Mouse (Mus musculus): Measurements from ENCODE around the gene Atp8a2.
"Not testable (repeated sequence)": the region's sequence is repeated elsewhere in the genome, so short reads cannot be mapped to it uniquely, and the experiment has no call there.

Atp8a2 gene

DNA sequence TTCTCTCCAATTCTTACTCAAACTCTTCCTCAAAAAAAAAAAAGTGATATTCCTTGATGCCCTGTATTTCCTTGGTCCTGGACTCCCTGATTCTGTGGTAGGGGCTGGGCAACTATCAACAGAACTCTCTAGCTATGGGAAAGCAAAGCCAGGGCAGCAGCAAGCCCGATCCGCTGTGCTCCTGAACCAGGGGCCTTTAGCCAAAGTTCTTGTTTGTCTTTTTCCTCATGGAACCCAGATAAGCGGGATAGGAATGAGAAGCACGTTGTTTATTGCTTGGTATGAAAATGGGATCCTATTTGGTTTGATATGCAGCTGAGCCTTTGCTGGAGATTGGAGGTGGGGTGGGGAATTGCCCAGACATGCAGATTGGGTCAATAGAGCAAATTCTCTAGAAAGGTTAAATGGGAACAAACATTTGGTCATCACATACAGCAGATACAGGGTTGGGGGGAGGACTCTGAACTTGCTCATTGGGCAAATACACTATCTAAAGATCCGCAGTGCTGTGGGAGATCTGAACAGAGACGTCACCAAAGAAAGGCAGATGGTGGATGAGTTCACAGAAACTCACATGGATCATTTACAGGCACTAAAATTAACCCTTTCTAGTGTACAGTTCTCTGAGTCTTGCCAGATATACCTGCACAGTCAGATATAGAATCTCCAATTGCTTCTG, 353.6 kb downstream of the Atp8a2 start:
- CTCF ChIA-PET: no interaction called here

DNA sequence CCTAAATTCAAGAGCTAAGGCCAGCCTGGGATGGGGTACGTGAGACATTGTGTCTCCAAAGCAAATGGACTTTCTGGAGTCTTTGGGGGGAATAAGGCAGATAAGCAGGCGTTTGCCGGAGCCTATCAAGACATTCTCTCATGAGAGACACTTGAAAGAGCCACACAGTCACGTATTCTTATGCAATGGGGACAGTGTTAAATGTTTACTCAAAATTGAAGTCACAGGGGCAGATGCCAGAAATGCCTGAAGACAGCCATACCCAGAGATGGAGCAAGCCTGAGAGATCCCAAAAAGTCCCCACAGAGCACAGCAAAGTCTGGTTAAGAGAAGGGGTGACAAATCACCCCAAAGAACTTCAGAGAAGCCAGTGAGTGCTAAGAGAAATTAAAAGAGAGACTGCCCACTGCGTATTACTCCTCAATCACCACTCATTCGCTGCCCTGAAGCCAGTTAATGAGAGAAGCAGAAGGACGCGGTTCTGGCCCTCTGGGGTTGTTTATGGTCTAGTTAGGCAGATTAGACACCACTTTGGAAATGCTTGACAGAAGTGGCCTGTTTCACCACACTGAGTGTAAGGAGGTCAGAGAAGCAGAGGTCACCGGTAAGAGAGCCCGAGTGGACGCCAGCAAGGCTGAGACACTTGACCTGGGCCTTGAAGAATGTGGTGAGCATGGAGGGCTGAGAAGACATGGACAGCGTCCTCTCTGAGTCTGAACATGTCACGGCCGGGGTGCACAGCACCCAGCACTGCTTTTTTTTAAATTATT, 356.8 kb downstream of the Atp8a2 start:
- CTCF ChIA-PET: no interaction called here

DNA sequence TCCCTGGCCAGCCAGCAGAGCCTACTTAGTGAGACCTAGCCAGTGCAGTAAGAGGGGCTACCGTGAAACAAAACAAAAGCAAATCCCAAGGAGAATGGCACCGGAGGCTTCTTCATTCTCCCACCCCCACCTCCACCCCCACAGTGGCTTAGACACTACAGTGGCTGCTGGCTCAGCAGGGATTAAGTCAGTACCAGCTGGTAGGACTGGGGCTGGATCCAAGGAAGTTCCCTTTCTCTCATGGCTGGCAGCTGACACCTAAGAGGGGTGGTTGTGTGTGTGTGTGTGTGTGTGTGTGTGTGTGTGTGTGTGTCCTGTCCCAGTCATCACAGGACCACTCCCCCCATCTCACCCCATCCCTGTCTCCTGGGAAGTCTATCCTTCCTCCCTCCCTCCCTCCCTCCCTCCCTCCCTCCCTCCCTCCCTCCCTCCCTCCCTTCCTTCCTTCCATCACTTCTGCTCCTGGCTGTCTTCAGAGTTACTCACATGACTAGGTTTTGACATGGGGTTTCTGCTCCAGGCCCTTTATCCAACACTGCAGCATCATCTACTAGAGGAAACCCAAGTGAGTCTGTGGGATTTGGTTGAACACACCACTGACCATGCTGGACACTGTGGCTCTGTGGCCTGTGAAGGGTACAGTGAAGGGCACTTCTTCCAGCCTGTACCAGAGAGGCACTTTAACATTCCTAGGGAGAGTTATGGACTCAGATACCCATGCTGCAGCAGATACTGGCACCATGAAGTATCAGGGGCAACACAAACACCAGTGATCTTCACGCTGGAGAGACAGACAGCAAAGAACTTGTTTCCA, 358.3 kb downstream of the Atp8a2 start:
- CTCF ChIA-PET: not testable (repeated sequence)

DNA sequence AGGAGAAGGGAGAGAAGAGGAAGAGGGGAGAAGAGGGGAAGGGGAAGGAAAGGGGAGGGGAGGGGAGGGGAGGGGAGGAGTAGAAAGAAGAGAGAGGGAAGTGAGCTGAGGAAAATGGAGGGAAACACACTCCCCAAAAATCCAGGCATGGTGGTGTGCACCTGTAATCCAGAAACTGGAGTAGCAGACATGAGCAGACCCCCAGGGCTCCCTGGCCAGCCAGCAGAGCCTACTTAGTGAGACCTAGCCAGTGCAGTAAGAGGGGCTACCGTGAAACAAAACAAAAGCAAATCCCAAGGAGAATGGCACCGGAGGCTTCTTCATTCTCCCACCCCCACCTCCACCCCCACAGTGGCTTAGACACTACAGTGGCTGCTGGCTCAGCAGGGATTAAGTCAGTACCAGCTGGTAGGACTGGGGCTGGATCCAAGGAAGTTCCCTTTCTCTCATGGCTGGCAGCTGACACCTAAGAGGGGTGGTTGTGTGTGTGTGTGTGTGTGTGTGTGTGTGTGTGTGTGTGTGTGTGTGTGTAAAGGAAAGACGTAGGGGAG, 359.2 kb downstream of the Atp8a2 start:
- CTCF ChIA-PET: not testable (repeated sequence)

DNA sequence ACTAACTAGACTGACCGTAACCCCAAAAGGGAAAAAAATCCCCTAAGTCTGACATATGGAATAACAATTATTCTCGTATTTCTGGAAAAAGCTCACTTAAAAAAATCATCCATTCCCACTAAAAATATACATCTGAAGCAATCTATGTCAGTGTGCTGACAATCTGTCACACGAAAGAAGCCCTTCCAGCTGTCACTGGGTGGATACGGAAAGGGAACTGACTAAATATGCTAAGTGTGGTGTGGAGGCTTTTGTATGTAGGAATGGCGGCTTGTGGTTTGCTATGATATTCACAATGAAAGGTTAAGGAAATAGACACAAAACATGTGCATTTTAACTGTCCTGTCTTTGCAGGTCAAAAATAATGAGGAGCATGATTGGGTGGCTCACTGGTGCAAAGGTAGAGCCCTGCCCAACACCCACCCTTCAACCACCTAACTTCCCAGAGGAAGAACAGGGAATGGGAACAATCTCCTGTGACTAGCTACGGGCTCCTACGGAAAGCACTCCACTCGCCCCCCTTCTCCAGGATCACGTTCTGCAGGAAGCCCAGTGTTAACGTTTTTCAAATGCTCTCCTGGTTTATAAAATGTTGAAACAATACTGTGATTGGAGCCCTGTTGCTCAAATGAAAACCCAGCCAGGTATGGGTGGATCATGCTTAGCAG, 360.0 kb downstream of the Atp8a2 start:
- CTCF ChIA-PET: no interaction called here

DNA sequence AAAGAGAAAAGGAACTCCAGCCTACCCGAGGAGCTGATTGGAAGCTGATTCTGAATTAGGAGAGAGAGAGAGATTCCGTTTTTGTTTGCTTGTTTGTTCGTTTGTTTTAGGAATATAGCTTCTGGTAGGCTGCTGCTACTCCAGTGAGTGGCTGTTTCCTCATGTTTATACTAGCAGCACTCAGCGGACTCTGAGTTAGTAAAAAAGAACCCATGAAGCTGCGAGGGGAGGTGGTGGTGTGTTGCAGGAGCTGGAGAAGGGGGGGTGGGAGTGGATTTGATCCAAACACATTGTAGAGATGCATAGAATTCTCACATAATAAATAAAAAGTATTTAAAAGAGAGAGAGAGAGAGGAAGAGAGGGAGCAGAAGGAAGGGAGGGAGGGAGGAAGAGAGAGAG, 367.4 kb downstream of the Atp8a2 start:
- CTCF ChIA-PET: no interaction called here

DNA sequence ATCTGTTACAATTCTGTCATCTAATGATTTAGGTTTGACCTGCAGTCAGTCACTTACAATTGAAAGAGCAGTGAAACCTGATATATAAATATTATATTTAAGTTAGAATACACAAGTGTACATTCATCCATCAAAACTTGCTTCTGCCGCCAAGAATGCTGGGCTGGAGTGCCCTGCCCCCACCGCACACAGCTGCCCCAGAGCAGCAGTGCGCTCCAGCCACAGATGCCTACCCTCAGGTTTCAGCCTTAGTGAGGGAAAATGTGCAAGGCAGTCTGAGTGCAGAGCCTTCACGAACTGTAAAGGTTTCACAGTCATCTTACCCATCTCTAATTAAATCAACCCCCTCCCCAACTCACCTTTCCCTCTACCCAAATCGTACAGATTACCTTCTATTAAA, 369.6 kb downstream of the Atp8a2 start:
- CTCF ChIA-PET: no interaction called here

DNA sequence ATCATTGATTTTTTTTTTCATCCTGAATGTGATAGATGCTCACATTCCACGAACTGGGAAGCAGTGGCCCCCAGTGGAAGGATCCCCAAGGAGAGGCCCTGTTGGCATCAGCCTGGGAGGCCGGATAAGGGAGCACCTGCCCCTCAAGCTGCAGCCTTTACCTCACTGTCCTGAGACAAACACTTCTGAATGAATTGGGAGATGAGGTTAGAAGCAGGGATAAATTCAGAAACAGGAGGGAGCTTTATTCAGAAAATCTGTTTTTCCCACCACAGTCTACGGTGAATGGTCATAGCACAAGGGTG, 376.9 kb downstream of the Atp8a2 start:
- CTCF ChIA-PET: no interaction called here

DNA sequence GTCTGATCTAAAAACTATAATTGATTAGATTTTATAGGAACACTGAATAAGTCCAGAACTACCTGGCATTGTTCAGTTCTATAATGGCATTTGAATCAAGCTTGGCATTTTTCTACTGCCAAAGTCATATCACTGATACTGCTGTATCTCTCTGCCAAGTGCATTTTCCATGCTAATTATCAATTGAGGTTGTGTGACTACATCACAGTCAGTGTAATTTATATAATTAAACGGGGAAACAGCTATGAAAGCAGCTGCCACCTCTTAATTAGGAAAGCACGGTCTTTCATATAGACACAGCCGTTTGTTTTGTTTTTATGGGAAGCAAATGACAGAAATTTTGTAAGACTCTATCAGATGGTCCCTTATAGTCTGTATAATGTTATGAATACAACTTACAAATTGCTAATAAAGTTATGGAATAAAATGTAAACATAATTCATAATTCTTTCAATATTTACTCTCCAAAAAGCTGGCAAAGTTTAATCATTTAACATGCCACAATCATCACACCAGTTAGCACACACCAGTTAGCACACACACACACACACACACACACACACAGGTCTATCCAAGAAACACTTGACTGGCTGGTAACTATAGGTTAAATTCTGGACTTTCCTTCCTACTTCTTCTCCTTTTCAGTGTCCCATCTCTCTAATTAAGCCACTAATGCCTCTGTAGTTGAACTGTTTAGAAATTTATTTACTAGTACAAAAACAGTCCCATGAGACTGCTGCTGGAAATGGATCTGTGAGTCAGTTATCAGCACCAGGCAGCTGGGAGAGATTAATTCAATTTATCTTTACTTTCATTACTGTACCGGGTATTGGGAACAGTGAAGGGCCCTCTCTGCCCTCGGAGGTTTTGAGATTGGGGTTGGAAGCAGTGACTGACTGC, 377.5 kb downstream of the Atp8a2 start:
- CTCF ChIA-PET: no interaction called here

DNA sequence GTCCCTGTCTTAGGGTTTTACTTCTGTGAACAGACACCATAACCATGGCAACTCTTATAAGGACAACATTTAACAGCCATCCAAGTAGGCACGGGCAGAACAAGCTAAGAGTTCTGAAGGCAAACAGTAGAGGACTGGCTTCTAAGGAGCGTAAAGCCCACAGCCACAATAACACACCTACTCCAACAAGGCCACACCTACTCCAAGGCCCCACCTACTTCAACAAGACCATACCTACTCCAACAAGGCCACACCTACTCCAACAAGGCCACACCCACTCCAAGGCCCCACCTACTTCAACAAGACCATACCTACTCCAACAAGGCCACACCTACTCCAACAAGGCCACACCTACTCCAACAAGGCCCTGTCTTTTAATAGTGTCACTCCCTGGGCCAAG, 386.7 kb downstream of the Atp8a2 start:
- CTCF ChIA-PET: not testable (repeated sequence)

DNA sequence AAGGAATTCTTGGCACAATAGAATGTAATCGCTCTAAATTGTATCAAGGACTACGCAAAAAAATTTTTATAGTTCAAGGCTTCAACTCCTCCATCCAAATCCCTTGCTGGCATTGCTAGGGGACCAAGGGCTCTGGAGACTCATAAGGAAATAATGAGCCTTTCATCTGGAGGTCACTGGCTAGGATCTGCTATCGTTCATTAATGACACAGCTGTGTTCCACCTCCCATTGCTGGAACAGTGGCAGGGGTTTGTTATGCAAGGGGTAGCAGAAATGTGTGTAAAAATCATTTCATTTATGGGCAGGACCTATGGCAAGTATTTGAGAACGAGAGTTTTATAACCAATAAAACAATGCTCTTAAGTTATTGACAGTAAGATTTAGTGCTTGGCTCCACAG, 387.2 kb downstream of the Atp8a2 start:
- CTCF ChIA-PET: interaction anchor here (0.6 kb wide), 1 partner anchor 15 kb away, joined by 5 read pairs; no protein-coding TSS in a partner anchor

DNA sequence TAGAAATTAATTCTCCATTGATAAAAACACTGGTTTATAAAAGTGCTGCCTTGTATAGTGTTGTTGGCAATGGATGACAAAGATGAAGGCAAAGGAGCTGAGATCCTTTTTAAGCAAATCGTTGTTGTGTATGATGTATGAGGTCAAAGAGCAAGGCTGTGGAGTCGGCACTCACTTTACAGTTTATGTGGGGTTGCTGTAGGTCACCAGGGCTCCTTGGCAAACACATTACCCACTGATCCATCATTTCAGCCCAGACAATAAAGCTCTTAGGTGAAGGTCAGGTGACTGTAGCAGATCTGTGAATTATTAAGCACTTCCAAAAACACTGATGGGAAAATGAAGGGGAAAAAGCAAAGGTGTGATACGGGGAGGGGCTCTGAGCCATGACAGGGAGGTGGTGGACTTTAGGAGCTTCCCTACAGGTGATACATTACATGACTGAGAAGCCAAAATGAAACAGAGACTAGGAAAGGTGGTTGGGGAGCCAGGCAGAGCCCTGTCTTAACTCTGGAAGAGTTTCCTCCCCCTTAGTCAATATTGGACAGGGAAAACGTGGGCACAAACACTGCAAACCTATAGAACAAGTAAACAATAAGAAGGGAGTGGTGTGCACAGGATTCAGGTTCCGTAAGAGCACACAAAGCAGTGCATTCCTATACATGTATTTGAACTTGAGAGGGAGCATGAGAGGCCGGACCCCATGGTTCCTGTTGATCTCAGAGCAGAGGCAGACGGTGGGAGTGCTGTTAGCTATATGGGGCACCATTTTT, 389.3 kb downstream of the Atp8a2 start:
- CTCF ChIA-PET: no interaction called here

DNA sequence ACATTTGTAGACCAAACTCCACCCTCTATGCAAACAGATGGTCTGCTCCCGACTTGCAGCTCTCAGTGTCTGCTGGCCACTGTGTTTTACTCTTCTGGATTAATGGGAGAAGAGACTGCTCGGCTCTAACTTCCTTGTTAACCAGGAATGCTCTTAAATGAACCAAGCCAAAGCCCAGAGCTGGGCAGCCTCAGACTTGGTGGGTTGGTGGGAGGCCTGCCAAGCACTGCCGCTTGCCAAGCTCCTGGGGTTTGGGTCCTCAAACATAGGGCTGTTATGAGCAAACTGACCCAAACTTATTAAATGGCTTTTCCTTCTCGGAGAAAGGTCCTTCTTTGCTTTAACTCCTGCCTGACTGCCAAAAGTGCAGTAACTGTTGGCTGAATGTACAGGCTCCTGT, 390.1 kb downstream of the Atp8a2 start:
- CTCF ChIA-PET: no interaction called here

DNA sequence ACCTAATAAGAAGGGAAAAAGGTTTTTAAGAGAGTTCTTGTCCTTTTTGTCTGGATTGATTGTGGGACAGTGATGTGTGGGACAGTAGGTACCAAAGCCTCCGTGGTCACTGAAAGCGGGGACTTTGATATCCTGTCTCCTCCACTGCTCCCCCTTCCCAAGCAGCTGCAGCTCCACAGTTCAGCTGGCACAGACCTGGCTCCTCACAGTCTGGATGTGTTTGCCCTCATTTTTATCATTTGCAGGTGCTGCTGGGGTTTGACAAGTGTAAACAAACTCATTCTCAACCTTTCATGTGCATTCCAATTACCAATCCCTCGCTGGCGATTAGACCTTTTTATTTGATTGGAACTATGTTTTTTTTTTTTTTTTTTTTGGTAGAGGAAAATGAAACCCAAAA, 390.8 kb downstream of the Atp8a2 start:
- CTCF ChIA-PET: no interaction called here

DNA sequence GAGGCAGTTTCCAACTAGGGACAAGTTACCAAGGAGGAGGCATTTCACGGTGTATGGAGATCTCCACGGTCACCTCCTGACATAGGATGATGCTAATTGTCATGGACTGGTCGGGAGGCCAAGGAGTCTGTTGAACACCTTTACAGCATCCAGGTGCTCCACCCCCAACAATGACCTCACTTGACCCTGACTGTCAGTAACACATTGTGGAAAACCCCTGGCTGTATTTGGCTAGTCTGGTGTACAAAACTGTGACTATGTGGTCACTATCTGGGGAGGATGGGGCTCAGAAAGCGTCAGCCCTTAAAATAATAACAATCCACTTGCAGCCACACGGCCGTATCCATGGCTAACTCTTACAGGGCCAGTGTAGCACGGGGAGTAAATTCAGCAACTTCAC, 391.3 kb downstream of the Atp8a2 start:
- CTCF ChIA-PET: no interaction called here

DNA sequence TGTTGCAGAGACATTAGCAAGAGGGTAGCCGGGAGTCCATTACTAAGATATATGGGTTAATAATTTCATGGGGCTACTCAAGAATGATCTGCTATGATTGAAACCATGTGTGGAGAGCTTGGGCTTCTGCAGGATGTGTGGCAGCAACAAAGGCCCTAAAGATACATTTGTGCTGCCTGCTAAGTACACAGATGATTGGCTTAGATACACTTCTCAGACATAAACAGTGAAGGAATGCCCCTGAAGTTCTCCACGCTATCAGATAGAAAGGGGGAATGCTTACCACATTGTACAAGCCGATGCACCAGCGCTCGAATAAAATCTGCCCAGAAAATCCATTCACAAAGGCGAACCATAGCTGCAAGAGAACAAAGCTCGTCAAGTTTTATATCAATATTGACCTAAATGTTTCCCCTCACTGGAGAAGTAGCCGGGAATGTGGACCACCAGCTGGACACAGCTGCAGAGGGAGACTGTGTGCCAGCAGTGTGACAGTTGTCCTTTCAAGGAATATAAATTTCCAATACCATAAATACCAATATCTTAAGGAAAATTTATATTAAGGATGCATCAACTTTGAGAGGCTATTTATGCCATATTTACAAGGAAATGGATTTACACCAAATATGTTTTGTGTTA, 394.9 kb downstream of the Atp8a2 start:
- CTCF ChIA-PET: no interaction called here

DNA sequence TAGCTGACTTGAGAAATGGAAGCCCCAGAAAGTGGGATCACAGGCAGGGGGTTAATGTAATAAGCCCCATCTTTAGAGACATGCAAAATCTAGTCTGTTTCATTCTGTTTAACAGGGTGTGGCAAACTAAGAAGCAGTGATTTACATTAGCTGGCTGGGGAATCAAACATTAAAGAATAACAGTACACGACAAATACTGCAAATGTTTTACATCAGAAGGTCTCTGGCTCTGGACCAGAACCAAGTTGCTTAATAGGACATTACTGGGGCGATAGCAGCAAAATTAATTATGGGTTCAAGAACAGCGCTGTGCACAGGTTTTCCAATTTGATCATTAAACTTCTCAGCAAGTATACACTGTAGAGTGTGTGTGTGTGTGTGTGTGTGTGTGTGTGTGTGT, 397.5 kb downstream of the Atp8a2 start:
- CTCF ChIA-PET: no interaction called here

DNA sequence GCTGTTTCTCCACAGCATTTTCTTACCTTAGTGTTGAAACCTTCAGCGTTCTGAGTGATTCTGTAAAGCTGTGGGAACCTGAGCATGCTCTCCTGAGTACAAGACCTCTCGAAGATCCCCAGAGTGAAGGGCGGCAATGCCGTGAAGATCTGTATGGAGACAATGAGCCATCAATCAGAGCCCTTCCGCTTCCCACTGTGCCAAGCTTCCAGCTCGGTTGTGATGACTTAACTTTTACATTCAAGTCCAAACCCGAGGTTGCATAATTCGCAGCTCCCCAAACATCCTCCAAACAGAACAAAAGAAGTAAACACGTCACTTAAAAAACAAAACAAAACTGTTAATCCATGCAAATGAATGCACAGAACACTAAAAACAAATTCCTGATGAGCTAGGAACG, 403.1 kb downstream of the Atp8a2 start:
- CTCF ChIA-PET: no interaction called here

DNA sequence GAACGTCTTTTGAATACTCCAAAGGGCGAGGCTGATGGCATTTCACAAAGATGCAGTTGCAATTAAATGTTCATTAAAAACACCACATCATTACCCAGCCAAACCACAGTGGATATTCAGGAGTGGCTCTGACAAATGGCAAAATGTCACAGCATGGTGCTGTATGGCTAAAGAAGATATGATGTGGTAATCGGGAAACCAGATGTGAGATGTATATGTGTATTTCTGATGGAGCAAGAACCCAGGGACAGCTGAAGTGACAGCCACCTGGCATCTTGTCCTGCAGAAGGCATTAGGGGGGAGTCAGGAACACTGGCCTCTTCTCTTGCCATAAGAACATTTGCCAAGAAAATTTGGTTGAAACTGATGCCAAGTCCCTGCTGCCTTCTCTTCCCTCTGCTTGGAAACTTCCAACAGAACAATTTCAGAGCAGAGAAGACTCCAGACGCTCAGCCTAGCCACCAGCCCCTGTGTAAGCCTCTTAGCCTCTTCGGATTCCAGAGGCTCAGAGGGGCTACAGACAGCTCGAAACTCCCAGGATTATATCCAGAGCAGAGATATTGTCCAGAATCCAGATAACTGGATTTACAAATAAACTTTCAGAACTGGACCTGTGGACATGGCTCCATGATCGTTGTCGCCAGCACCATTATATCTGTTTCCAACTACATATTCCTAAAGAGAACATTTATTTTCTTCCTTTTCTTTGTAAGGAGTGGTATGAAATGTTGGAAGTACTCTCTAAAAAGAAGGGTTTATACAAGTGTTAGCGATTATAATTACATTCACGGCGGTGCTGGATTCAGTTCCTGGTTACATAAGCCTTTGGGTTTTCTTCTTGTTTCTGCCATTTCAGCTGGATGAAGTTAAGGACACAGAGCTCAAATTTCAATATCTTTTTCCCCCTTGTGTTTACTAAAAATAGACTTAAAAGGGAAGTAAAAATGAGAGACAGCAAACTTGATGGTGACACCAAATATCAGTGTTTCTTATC, 413.3 kb downstream of the Atp8a2 start:
- CTCF ChIA-PET: no interaction called here
